Mouse (Mus musculus) brain, adult 2 months (tissue): ENCODE measurements around the gene Upk1b.

Source experiments
- DNase-seq: peaks from one replicate; pipeline ENCODE4 v3.0.0; 2011; ENCODE audit warnings: low read depth, low spot score

Gene Upk1b

DNA sequence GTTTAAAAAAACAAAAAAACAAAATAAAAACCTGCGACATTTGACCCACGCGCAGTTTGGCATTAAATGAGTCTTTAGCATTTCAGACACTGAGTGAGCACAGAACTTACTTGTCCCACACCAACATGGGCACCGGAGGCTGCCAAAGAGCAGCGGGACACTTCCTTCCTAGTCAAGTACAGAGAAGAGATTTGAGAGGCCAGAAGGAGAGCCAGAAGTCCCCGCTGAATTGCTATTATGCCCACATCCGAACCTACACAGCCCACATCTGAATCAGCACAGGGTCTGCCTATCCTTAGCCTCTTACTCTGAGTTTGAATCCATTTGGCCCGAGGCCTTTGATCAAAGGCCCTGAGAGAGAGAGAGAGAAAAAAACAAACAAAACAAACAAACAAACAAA lies 75.9 kb downstream of the Upk1b start:
- DNase-seq: no peak
